Comparison of ENCODE assay signal across 14 mouse cellular contexts in the genomic region with DNA sequence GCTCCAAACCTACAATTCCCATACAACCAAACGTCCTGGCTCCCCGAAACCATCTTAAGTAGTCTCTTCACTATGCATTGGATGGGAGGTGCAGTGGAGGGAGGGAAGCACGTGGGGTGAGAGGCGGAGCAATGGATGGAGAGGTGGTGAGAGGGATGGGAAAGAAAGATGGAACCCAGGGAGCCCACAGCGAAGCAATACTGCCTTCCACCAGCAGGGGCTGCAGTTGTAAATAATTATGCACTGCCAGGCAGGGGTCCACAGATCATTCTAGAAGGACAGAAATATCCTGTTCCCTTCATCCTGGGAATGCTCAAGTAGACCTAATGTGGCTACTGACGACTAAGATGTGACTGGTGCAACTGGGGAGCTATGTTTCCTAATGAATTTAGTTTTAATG. TPM values are rescaled to one million over a fixed set of nuclear protein-coding genes. Genes with fewer than 3 reads are reported as not detected.
DNase-seq lines count a peak whose midpoint lies in the region; ATAC-seq and TF ChIP-seq lines count a peak whose summit lies in the region.
"Had no signal": no experiment of that assay in that cellular context is flagged by ENCODE, and none has a peak within 500 bp of the region (broad histone marks: within the 10 kb centered on the region; RNA-seq: fewer than 3 reads in every experiment).

No protein-coding gene starts in this region.

- WGBS in cerebellum, adult 2 months: 62% methylated on average over 6 of the region's 6 CpGs

- TF ChIP-seq CTCF in cerebellum, adult 2 months (IDR thresholded peaks at IDR 0.05; ENCODE audit: borderline replicate concordance, insufficient read depth, low read depth, low read length): peak; percentile 50; the same call in 1 of the 2 replicates
- peak; percentile 75 for TF ChIP-seq CTCF in layer of hippocampus, adult 2 months (conservative IDR thresholded peaks at IDR 0.05)
- peak; percentile 60 for TF ChIP-seq CTCF in brain, embryonic 14.5 days (IDR thresholded peaks at IDR 0.05; ENCODE audit: borderline replicate concordance, extremely low read depth, insufficient read depth, insufficient read length)

- peaks cover 21% of the 10 kb centered on the region for H3K4me1 ChIP-seq in cerebellum, adult 2 months (ENCODE audit: control insufficient read depth, insufficient read depth, low read length)
- H3K4me1 ChIP-seq: midbrain, embryonic 12.5 days had no signal

- H3K4me3 ChIP-seq in cerebellum, adult 2 months (replicated peaks; ENCODE audit: insufficient read depth, low read depth, low read length): no peak overlapping the region
- H3K4me3 ChIP-seq in layer of hippocampus, adult 2 months: no peak overlapping the region
- H3K4me3 ChIP-seq: forebrain, embryonic 15.5 days; heart, embryonic 15.5 days; limb, embryonic 12.5 days; midbrain, embryonic 12.5 days had no signal

- TF ChIP-seq POLR2A in cerebellum, adult 2 months (IDR thresholded peaks at IDR 0.05; ENCODE audit: borderline replicate concordance, insufficient read depth, low read length): no peak
- TF ChIP-seq POLR2A in brain, embryonic 14.5 days (IDR thresholded peaks at IDR 0.05; ENCODE audit: borderline replicate concordance, extremely low read depth, insufficient read depth, insufficient read length, poor library complexity, severe bottlenecking): no peak

- H3K27ac ChIP-seq in cerebellum, adult 2 months (ENCODE audit: insufficient read depth, low read length): no peak overlapping the region
- H3K27ac ChIP-seq in layer of hippocampus, adult 2 months: no peak overlapping the region
- H3K27ac ChIP-seq: forebrain, embryonic 15.5 days; heart, embryonic 15.5 days; limb, embryonic 12.5 days; midbrain, embryonic 12.5 days had no signal

- no peaks in the 10 kb centered on the region for H3K27me3 ChIP-seq in cerebellum, adult 2 months (ENCODE audit: control insufficient read depth, insufficient read depth, low read length)
- H3K27me3 ChIP-seq: forebrain, embryonic 15.5 days; heart, embryonic 15.5 days; limb, embryonic 12.5 days had no signal

- no peak for ATAC-seq in cerebellum, adult (ENCODE audit: insufficient number of reproducible peaks, low FRiP score, low TSS enrichment)
- ATAC-seq in frontal cortex, adult (ENCODE audit: low TSS enrichment): no peak
- ATAC-seq: forebrain, embryonic 15.5 days had no signal

- no peak for DNase-seq in cerebellum, adult 2 months
- DNase-seq in layer of hippocampus, adult 2 months (ENCODE audit: low spot score in 2 of 2): no peak
- DNase-seq in layer of hippocampus, postnatal 10 days (ENCODE audit: low spot score in 2 of 2): no peak
- DNase-seq in 416B (ENCODE audit: low read depth): peak; percentile 14
- no peak for DNase-seq in brain, embryonic 14.5 days (ENCODE audit: low read depth)
- no peak for DNase-seq in gastrocnemius, postnatal 10 days
- DNase-seq: adrenal gland, adult 8-10 months; kidney, adult 9 months had no signal

RNA-seq across cellular contexts. Expression of a gene that starts 22.9 kb away (rescaled TPM):
- 9.6 and 9.9 TPM in 2 replicates for polyA plus RNA-seq in cerebellum, adult 2 months (2012; rRNA removed)
- 10 to 100 TPM; 14.6 to 18.3 TPM for total RNA-seq in layer of hippocampus, adult 2 months (2021)
- total RNA-seq in layer of hippocampus, postnatal 10 days (2021): 10 to 100 TPM; 13.8 to 14.9 TPM
- 8.8 and 11.1 TPM in 2 replicates for polyA plus RNA-seq in brain, embryonic 14.5 days (2012; rRNA removed)
- 1 to 10 TPM; 5.7 to 7.8 TPM for total RNA-seq in gastrocnemius, postnatal 10 days (2021)

RNA-seq across cellular contexts. Expression of a gene that starts 55.9 kb away (rescaled TPM):
- 44.4 and 44.8 TPM in 2 replicates for polyA plus RNA-seq in cerebellum, adult 2 months (2012; rRNA removed)
- total RNA-seq in layer of hippocampus, adult 2 months (2021): 10 to 100 TPM; 10.7 to 11.2 TPM
- 1 to 10 TPM; 8.4 to 9.8 TPM for total RNA-seq in layer of hippocampus, postnatal 10 days (2021)
- polyA plus RNA-seq in brain, embryonic 14.5 days (2012; rRNA removed): 6.3 and 12.7 TPM in 2 replicates
- total RNA-seq in gastrocnemius, postnatal 10 days (2021): 10 to 100 TPM; 12.1 to 20.3 TPM
